Mouse (Mus musculus) adrenal gland, postnatal 10 days (tissue): ENCODE results near the gene Gm12166. TPM values are rescaled to one million over a fixed set of nuclear protein-coding genes. Genes with fewer than 3 reads are reported as not detected.

Experiments
- DNase-seq: peaks from one replicate; pipeline ENCODE4 v3.0.0; 2021; ENCODE audit warnings: mixed read lengths
- long read RNA-seq, 2 experiments: library from polyadenylated mRNA; stranded (forward); transcript quantifications; one replicate each; pipeline ENCODE4 v2.0.0; 2021
- total RNA-seq, 2 experiments: library from RNA; stranded (reverse); gene quantifications; 2 replicates each; pipeline ENCODE4 v1.2.3; 2021

Gene Gm12166
- 1 to 10 TPM; 4.0 to 4.6 TPM for total RNA-seq
- long read RNA-seq, experiment 1, result 0 reads
- long read RNA-seq, experiment 2, result 0 reads

DNA sequence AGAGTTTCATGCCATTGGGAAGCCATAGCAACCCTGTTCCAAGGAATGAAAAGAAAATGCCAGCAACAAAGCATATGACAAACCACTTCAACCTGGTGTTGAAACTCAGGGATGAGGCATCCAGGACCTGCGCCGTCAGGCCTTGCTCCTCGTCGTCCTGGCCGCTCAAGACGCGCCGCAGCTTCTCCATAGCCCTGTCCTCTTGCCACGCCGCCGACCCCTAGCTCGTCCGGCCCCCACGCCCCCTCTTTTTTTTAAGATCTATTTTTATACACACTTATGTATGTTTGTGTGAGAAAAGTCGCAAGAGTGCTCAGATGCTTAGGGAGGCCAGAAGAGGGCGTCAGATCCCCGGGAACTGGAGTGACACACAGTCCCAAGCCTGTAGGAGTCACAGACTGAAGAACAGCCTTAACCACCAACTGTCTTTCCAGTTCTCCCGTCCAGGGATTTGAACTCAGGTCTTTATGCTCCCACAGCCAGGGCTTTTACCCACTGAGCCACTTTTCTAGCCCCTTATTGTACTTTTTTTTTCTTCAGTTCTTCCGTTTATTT, at the start of gene Gm12166:
TSS of gene Gm12166 (minus strand) at position 217 of the 555 bp plus-strand sequence.
- DNase-seq, result peak; percentile 78

DNA sequence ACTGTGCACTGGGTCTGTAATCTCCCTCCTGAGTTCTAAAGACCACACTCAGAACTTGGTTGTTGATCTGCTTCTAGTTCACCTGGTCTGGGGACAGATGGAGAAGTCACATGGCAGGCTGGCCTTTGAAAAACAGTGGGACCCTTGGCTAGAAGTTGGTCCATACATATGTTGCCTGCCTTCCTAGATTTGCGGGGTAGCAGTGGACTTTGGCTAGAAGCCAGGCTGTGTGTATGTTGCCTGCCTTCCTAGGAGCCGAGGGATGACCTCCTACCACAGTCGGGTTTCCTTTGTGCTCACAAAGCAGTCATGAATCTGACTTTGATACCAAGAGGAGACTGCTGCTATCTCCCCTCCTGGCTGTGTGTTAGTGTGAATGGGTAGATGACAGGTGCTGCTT, 44.9 kb upstream of the Gm12166 start:
- no peak for DNase-seq

- no peak for DNase-seq
Measured at GRCm38 (mm10) chr11:46096265-46096649, 44.1 kb upstream of the Gm12166 start.

DNA sequence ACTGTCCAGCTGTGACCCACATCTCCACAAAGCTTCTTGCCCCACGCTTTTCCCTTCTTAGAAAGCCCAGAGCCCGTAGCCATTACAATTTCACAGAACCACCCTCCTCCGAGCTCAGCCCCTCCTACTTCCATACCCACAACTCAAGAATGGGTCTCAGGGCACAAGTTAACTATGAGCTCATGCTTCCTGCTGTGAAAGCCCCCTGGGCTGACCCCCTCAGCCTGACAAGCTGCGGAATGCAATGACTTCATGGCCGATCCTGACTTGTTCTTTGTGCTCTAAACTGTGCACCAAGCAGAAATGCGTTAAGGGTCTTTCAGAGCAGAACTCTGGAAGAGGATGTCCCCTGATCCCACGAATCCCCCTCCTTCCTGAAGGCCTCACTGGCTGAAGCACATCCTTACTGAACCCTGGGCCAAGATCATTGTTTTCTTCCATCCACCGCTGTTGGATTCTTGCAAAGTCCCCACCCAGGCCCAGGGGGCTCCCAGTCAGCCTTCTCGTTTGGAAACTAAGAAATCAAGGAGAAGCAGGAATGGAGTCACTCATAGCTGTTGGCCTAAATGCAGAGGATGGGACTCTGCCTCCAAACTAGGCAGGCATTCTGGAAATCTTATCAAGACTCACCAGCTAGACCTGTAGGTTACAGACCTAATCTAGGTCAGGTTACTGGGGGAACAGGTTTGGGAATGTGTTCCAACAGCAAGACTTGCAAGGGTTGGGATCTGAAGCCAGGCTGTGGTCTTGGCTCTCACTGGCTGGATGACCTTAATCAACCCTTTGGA, 43.5 kb upstream of the Gm12166 start:
- peak; percentile 45 for DNase-seq

DNA sequence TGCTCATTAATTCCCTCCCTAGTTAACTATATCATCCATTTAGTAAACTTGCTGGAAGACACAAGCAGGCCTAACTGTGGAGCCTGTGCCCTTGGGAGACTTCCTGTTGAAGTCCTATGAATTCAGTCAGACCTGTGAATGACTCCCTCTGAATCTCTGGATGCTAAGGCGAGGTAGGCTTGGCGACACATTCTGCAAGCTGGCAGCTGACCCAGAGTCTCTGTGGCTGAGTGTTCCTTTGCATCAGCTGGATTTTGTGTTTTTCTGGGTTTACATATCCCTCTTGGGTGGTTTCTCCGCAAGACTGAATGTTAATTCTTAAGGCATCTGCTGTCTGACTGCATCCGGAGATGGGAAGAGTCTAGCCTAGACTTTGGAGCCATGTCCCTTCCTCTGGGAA, 40.0 kb upstream of the Gm12166 start:
- no peak for DNase-seq

- no peak for DNase-seq
Measured at GRCm38 (mm10) chr11:46090951-46091667, 39.0 kb upstream of the Gm12166 start.

GRCm38 (mm10) chr11:46090036-46090725, 38.1 kb upstream of the Gm12166 start:
- DNase-seq, result no peak

DNA sequence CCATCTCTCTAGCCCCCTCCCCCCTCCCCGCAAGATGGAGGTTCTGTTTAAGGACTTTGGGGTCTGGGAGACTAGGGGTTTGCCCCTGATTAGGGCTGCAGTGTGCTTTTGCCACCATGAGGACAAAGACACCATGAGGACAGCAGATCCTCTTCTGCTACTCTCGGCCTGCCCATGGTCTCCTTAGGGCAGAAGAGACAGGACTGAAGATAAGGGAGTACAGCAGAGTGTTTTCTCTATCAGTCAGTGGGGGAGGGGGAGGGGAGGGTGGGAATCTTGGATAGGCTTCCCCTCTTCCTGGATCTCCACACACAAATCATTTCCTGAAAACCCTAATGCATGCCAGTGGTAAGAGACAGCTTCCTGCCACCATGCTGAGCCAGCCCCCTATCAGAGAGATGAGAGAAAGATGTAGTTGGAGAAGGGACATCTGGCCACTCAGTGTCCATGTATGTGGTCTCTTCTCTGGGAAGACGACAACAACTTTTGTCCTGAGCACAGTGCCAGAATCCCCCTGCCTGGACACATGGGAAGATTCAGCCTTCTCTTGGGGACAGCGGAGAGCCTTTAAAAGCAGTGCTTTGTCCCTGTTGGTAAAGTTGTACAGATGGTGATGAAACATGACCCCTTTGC, 37.1 kb upstream of the Gm12166 start:
- DNase-seq, result no peak

DNA sequence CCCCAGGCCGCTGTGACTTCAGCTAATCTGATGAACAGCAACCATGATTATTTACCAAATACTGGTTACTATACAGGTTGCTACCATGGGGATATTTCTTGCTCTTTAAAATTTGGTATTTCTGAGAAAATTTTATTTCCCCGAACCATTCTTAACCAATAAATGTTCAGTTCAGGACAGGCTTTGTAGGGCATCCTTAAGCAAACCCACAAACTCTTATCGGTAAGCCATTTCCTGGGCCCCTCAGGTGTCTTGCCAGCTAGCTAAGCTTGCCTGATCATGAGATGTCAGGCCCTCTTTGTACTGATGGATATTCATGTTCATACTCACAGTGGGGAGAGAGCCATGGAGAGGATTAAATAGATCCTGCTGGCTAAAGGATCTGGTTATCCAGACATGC, 34.3 kb upstream of the Gm12166 start:
- no peak for DNase-seq

DNA sequence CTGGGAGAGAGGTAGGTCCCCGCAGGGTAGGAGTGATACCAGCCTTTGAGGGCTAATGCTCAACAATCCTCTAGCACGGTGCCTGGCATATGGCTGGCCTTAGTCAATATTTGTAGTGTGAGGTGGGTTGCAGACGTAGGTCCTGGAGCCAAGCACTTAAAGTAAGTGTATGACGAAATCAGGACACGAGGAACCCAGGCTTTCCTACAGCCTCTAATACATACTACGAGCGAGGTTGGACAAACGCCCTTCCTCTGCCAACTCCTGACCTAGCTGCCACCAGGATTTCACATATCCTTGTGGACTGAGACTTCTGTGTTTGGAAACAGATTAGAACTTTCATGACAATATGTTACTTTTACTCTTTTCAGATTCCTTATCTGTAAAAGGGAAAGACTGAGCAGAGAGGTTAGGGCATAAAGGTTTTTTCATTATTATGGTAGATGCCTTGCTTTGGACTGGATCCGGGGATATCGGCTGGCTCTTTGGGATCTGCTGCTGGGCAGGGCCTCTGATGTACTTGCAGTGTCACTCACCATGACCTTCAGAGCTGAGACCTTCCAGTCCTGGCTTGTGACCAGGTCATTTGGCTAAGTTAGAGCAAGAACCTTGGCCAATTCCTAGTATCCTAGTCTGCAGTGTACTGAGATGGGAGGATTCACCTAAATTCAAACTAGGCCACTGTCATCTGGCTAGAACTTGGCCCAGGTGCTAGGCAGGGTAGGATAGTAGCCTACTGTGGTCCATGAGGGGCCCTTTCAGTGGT, 33.5 kb upstream of the Gm12166 start:
- DNase-seq, result peak; percentile 75

- DNase-seq, result peak; percentile 82
Measured at GRCm38 (mm10) chr11:46084568-46084967, 32.4 kb upstream of the Gm12166 start.

- DNase-seq, result no peak
Measured at GRCm38 (mm10) chr11:46083835-46084444, 31.8 kb upstream of the Gm12166 start.

DNA sequence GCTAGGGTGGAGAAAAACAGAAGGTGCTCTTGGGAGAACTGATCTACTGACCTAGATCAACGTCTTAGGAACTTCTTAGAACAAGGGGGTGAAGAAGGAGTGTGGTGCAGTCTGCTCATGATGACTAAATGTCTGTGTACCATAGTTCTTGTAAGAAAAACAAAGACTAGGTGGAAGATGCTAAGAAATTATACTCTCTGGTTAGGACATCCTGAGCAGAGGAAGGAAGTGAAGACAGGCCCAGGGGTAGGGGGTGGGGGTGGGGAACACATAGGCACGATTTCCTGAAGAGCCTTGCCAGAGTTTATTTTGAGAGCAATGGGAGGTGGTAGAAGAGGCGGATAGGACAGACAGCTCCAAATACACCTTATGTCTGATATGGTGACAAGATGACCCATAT, 31.3 kb upstream of the Gm12166 start:
- no peak for DNase-seq

- no peak for DNase-seq
Measured at GRCm38 (mm10) chr11:46081075-46081474, 29.0 kb upstream of the Gm12166 start.

GRCm38 (mm10) chr11:46077732-46078375, 25.7 kb upstream of the Gm12166 start:
- DNase-seq, result peak; percentile 38

DNA sequence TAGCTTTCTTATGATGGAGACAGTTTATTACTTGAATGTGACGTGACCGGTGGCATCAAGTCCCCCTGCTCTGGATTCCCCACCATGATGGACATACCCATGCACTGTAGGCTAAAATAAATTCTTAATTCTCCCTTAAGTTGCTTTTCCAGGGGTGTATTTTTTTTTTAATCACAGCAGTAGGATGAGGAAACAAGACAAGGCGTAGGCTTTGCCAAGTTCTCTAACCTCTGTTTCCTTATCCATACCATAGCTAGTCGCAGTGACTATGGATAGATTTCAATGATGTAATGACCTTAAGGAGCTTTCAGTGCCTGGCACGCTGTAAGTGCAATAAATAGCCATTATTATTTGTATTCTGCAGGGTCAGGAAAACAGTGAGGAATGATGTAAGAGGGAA, 25.2 kb upstream of the Gm12166 start:
- DNase-seq, result no peak

GRCm38 (mm10) chr11:46076442-46077158, 24.5 kb upstream of the Gm12166 start:
- DNase-seq, result no peak

DNA sequence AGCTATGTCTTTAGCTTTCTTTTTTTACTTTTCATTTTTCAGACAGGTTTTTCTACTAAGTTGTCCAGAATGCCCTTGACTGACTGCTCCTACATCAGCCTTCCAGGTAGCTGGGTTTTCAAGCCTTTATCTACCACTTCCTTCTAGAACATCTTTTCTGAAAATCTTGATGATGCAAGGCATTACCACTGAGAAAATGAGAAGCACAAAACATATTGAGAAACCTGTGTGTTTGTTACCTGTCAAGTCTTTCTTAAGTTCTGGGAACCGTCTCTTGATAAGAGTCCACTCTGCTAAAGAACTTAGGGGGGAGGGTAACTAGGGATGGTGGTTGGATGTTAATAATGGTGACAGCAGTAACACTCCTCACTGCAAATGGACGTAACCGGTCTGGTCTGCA, 23.4 kb upstream of the Gm12166 start:
- no peak for DNase-seq

GRCm38 (mm10) chr11:46073850-46074688, 21.9 kb upstream of the Gm12166 start:
- no peak for DNase-seq
